Mouse (Mus musculus) lung, adult 2 months (tissue): ENCODE measurements around the gene Angpt4.

Experiments
- CTCF ChIP-seq: fragments of 200-500 bp; IDR thresholded peaks from 2 replicates; pipeline ENCODE4 v1.5.1; 2011; ENCODE audit warnings: mild to moderate bottlenecking, low read length, control low read depth; ENCODE audit not compliant: insufficient read depth
- POLR2A ChIP-seq: fragments of 200-500 bp; IDR thresholded peaks from 2 replicates; pipeline ENCODE4 v1.6.1; 2011; ENCODE audit warnings: low read depth, mild to moderate bottlenecking, control low read depth, low read length, borderline replicate concordance; ENCODE audit errors: extremely low read depth

DNA sequence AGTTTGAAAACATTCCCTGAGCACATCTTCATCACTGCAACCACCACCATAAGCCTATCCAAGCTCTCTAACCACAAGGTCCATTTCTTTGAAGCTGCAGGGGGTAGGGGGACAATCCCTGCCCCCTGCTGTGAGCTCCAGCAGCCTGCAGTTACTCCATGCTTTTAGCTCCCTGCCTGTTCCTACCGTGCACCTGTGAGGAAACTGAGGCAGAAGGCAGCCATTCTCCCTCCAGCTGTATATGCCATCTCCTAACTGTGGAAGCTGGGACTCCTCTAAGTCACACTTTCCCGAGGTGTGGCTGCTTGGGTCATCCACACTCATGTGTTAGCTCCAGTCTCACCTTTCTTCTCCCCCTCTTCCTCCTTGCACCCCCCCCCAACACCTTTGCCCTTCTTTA lies 4.1 kb downstream of the Angpt4 start:
- TF ChIP-seq CTCF = no peak
- TF ChIP-seq POLR2A = no peak
